Mouse (Mus musculus) left cerebral cortex, adult 8-10 months (tissue): ENCODE data around the gene Mast3. TPM values are rescaled to one million over a fixed set of nuclear protein-coding genes. Genes with fewer than 3 reads are reported as not detected.

Experiments used
- DNase-seq, 2 experiments: peaks; one replicate each; pipeline ENCODE4 v3.0.0; 2022; ENCODE audit warnings: low spot score in 2 of 2
- total RNA-seq, 4 experiments: library from RNA; stranded (reverse); gene quantifications; 2 replicates each; pipeline ENCODE4 v1.2.4; 2022

Mast3 gene
- 100 to 1,000 TPM; 276 to 316 (median 288) TPM for total RNA-seq

- DNase-seq: peak; percentile 53 to 80
These were observed at the start of gene Mast3 for GRCm38 (mm10) chr8:70804481-70805206. Gene Mast3, minus strand, starts transcription at chr8:70805054.

DNA sequence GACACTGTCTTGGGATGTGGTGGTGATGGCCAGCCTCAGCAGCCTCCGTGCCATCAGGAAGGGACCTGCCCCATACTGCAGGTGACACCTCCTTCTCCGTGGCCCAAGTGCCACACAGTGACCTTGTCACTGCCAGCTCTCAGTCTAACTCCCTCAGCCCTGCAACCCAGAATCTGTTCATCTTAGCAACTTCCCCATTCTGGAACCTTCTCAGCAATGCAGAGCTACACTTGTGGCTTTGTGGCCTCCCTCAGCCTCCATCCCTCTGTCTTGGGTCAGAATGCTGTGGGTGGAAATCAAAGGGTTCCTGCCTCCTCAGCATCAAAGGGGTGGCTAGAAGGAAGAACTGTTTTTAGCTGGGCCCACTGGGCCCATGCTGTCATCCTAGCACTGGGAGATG, 49.0 kb upstream of the Mast3 start:
- no peak for DNase-seq

GRCm38 (mm10) chr8:70852595-70853231, 47.9 kb upstream of the Mast3 start:
- no peak for DNase-seq

- DNase-seq: no peak
These were observed 47.0 kb upstream of the Mast3 start for GRCm38 (mm10) chr8:70851837-70852236.

GRCm38 (mm10) chr8:70850947-70851346, 46.1 kb upstream of the Mast3 start:
- DNase-seq: no peak

GRCm38 (mm10) chr8:70850132-70850845, 45.4 kb upstream of the Mast3 start:
- DNase-seq: no peak

GRCm38 (mm10) chr8:70849333-70849990, 44.6 kb upstream of the Mast3 start:
- DNase-seq: no peak

DNA sequence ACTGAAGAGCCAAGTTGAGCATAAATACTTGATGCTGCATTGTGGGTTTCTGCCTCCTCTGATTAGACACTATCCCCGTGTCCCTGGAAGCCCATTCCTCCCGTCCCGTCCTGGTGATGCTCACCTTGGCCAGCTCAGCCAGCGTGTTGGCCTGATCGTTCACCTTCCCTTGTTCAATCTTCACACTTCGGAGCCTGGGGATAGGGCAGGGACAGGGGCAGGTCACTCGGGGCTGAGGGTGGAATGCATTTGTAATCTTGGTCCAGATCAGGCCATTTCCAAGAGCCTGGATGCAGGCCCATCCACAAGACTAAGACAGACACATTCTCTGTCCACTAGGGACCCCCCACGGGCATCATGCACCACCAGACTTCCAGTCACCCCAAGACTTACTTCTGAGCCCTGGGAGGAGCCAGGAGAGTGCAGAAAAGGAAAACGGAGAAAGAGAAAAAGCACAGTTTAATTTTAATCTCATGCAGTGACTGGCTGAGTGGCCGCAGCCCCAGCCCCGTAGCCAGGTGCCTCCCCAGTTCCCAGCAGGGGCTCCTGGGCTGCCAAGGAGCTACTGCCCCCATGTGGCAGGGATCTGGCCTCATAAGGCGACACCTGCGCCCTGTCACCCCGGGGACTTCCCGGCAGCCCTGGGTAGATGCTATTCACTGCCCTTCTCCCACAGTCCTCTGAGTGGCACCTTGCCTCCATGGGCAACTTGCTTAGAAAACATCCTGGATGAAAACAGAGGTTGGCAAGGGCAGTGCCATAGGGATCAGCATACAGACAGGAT, 41.7 kb upstream of the Mast3 start:
- no peak for DNase-seq

DNA sequence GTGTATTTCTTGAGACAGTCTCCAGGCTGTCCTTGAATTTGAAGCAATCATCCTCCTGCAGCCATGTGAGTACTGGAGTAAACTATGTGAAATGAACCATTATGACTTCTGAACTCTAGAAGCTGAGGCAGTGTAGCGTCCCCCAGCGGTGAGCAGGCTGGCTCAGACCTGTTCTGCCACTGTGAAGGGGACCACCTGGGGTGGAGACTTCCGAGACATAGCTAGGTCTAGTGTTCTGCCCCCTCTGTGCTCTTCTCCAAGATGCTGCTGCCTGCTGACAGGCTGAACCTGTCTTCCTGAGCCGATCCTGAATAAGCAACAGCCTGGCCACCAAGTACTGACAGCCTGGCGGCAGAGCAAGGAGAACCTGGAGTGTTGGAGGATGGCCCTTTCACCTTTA, 40.3 kb upstream of the Mast3 start:
- no peak for DNase-seq

DNA sequence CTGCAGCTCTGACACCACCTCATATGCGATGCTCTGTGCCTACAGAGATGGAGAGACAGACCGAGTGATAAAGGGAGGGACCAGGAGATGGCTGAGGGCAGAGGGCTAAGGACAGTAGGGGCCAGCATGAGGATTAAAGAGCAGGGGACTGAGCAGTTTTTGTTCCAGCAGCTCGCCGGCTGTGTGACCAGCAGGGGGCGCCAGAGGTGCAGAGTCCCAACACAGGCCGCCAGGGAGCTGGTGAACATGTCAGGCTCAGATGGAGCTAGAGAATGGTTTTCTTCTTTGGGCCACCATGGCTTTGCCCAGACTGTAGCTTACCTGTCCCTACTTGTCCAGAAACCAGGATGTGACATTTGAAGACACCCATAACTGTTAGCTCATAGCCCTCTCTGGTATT, 39.7 kb upstream of the Mast3 start:
- DNase-seq: peak; percentile 67 to 83

DNA sequence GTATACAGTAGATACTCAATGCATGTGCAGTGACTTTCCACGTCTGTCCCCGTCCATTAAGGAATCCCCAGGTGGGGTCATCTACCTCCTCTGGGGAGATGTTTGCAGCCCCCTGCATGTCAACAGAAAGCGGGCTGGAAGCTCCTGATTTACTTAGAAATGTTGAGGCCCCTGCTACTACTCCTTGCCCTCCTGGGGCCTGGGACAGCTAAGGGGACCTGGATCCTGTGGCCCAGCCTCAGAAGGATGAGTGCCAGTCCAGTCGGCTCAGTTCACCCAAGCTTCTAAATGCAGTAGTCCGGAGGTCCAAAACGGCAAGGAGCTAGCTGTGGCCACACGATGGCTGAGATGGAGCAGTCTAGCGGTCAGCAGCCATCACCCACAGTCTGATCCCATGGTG, 39.1 kb upstream of the Mast3 start:
- DNase-seq: no peak

- DNase-seq: no peak
These were observed 38.4 kb upstream of the Mast3 start for GRCm38 (mm10) chr8:70843214-70843773.

- no peak for DNase-seq
These were observed 37.6 kb upstream of the Mast3 start for GRCm38 (mm10) chr8:70842484-70842883.

DNA sequence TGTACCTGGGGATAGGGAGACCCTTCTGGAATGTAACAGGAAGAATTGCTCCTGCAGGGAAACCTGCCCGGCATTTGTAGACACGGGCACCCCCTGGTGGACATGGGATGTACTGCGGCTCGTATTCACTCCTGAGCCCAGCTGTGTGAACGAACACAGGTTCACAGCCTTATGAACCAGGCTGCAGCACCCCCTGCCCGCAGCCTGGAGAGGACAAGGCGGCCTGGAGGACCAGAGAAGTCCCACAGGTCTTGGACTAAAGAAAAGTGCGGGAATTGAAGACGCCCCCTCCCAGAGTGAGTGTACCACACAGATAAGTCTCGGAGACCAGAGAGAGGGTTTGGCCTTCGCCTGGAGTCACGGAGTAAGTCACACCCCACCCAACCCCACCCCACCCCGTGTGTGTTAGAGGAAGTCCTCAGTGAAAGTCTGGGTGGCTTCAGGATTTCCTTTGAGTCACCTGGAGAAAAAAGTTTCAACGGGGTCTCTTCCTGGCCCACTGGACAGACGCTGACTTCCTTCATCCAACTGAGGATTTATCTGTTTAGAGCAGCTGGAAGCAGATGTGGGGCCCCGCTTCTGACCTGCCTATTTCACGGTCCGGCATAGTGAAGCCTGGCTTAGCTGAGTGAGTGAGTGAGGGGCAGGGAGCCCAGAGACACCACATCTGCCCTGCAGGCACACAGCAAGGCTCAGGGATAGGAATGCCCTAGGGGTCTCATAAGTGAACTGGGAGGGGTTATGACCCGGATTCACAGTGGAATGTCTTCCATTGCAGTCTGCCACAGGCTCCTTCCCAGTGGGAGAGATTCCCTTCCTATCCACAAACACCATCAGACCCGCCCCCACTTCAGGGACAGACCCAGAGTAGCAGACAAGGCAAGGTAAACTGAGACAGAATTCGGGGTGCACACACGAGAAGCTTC, 36.6 kb upstream of the Mast3 start:
- peak; percentile 76 to 98 for DNase-seq

DNA sequence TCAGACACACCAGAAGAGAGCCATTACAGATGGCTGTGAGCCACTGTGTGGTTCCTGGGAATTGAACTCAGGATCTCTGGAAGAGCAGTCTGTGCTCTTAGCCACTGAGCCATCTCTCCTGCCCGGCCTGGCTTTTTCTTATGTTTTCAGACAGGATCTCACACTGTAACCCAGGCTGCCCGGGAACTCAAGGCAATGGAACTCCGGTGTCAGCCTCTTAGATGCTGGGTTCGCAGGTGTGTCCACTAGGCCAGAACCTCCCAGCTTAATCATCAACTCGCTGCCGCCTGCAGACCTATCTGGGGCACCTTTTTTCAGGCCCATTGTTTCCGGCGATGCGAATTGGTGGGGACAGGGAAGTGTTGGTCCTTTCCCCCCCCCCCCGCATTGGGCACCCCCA, 35.7 kb upstream of the Mast3 start:
- no peak for DNase-seq

DNA sequence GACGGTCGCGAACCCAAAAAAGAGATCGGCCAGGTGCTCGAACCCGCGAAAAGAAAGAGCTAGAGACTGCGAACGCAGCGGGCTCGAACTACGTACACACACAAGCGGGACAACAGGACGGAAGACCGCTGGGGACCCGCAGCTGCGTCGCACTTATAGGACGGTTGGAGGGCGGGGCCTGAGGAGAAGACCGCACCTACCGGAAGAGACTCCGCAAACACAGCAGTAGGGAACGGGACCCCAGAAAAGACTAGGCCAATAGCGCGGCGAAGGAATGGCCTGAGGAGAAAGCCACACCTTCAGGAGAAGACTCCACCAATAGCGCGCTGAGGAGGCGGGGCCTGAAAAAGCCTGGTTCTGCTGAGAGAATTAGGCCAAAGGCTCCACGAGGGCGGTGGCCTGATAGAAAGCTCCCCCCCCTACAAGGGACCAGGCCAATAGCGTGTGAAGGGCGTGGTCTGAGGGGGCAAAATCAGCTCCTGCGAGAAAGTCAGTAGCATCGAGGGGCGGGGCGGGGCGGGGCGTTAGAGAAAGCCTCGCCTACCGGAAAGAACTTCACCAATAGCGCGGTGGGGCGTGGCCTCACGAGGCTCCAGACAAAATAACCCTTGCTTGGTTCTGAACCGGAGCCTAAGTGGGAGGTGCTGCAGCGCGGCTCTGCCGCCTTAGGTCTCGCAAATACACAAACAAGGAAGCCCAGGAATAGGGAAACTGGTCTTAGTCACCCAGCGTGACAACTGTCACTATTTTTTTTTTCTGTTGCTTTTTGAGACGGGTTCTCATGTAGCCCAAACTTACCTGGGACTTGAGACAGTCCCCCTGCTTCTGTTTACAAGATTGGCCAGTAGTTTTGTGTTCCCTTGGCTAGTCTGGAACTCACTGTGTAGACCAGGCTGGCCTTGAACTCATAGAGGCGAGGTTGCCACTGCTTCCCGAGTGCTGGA, 34.8 kb upstream of the Mast3 start, which contains the start of gene Arrdc2:
Gene Arrdc2, minus strand, starts transcription at position 313 of the 944 bp plus-strand sequence.
- DNase-seq: peak; percentile 97 to 100

DNA sequence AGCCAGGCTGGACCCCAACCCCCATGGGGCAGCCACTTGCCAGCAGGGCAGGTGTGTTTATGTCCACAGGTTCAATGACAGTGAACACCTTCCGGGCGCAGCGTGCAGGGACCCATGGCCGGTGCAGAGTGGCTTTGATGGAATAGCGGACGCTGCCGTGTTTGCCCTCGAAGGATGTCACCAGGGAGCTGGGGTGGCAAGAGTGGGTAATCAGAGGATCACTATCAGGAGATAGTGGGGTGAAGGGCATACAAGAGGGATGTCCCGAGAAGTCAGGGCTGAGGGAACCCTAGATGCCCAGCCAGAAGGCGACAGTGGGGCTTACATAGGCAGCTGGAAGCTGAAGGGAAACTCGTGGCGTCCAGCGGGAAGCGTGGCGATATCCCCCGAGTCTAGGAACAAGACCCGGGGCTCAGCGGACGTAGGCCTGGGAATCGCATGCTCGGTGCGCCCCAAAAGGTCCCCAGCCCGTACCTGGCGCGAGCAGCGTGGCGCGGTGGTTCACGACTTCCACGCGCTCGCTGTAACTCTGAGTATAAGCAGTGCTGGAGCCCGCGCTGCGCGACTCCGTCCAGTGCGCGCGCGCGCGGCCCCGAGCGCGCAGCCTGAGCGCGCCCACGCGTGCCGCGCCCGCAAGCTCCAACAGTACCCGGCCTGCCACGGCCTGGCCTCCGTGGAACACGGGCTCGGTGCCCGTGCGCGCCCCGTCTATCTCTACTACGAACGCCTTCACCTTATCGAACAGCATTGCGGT, 34.0 kb upstream of the Mast3 start:
- no peak for DNase-seq

GRCm38 (mm10) chr8:70836666-70837065, 31.8 kb upstream of the Mast3 start:
- DNase-seq: no peak
